Mouse (Mus musculus) testis, adult 2 months (tissue): ENCODE measurements at regions not wholly inside any gene's neighbourhood (a gene's known extent, or its start where the extent isn't known, plus 50 kb on each side); places are given as distances from the start of the nearest gene placed in this dataset.

ENCODE experiments used
- CTCF ChIP-seq: fragments of 200-500 bp; IDR thresholded peaks from 2 replicates; pipeline ENCODE4 v1.5.1; 2012; ENCODE audit warnings: low read depth, mild to moderate bottlenecking, inconsistent platforms, low read length, moderate library complexity; ENCODE audit not compliant: control insufficient read depth, insufficient read depth, insufficient replicate concordance
- POLR2A ChIP-seq: fragments of 200-500 bp; IDR thresholded peaks from 2 replicates; pipeline ENCODE4 v1.6.1; 2012; ENCODE audit warnings: low read depth, mild to moderate bottlenecking, inconsistent platforms, low read length, moderate library complexity; ENCODE audit not compliant: control insufficient read depth

GRCm38 (mm10) chr13:110633899-110634298, 239.1 kb downstream of the Plk2 start:
- TF ChIP-seq CTCF (no peak), POLR2A (no peak)
